Mouse (Mus musculus): ENCODE data around the gene Dph2. TPM values are rescaled to one million over a fixed set of nuclear protein-coding genes. Genes with fewer than 3 reads are reported as not detected.

Dph2 gene
- total and polyA plus RNA-seq, 3 experiments = 25.2 to 27.2 TPM; not detected in 1

DNA sequence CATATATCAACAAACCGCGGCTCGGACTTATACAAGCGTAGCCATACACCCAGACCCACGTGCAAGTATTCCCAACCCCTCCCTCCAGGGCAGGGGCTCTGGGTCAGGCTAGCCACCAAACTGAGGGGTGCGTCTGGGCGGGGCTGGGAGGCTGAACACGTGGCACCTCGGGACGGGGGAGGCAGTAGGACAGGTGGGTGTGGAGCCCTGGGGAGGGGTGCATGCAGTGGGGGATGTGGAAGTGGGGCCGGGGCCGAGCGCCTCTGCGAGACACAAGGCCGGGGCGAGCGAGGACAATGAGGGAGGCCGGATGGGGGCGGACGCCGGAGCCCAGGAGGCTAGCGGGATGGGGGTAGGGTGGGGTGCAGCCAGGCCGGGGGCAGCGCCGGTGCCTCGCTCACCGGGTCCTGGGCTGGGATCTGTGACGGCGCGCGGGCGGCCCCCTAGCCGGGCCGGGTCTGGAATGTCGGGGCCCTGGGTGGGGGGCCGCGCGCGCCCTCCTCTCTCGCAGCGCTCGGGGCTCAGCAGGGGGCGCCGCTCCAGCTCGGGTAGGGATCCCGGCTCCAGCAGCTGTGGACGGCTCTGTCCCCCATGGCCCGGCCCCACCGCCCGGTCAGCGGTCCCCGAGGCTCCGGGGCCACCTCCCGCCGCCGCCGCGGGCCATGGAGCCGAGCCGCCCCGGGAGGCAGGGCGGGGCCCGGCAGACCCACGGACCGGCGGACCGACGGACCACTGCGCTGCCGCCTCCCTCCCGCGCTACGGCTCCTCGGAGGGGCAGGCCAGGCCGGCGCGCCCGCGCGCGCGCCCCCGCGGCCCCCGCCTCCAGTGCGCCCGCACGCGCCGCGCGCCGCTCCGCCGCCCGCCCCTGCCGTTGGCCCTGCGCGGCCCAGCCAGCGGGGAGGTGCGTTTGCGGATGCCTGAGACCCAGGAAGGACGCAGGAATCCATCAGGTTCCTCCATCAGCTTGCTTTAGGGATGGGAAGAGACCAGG, 8.8 kb downstream of the Dph2 start, which contains the start of gene B4galt2:
Gene B4galt2 (minus strand): TSS at position 787 of the 991 bp plus-strand sequence.
- peaks cover 0 to 3% of the 10 kb centered on the region in 2 experiments; a peak in 3 of 4 replicates for H3K36me3 ChIP-seq (ENCODE audit: control insufficient read depth in 1 of 2, insufficient read depth in 2 of 2, low read length in 2 of 2)
- H3K27me3 ChIP-seq (ENCODE audit: control insufficient read depth in 1 of 2, insufficient read depth in 2 of 2, low read length in 2 of 2) = no peaks in the 10 kb centered on the region
- H3K27ac ChIP-seq (ENCODE audit: control insufficient read depth, low read depth, low read length) = no peak within 1 kb of the TSS
- no peak within 1 kb of the TSS for H3K4me3 ChIP-seq (ENCODE audit: control insufficient read depth in 1 of 2, insufficient read depth in 1 of 2, low read depth in 2 of 2, low read length in 2 of 2)
- peaks cover 0 to 10% of the 10 kb centered on the region in 2 experiments; a peak in 2 of 4 replicates for H3K4me1 ChIP-seq (ENCODE audit: control insufficient read depth in 1 of 2, insufficient read depth in 2 of 2, low read length in 2 of 2)
- TF ChIP-seq GATA1 (IDR thresholded peaks at IDR 0.05; ENCODE audit: low read depth, low read length) (no peak), CTCF (IDR thresholded peaks at IDR 0.05 in 2 of 3, conservative IDR thresholded peaks at IDR 0.05 in 1 of 3; ENCODE audit: control insufficient read depth in 1 of 3, insufficient read depth in 1 of 3, low read depth in 2 of 3, low read length in 3 of 3, poor library complexity in 1 of 3, severe bottlenecking in 1 of 3) (peak in 1 of 3 experiments; percentile 35; a peak in 1 of 6 replicates), BHLHE40 (IDR thresholded peaks at IDR 0.05; ENCODE audit: borderline replicate concordance, low read depth, low read length) (no peak), UBTF (IDR thresholded peaks at IDR 0.05; ENCODE audit: borderline replicate concordance, insufficient read depth, low read depth, low read length) (no peak)
- H3K9ac ChIP-seq (ENCODE audit: control insufficient read depth, low read depth, low read length, poor library complexity, severe bottlenecking) = no peak within 1 kb of the TSS
- H3K79me2 ChIP-seq (ENCODE audit: control insufficient read depth, insufficient read depth, low read length, poor library complexity) = peaks cover 15% of the 10 kb centered on the region
- DNase-seq (ENCODE audit: low read depth, low spot score) = no peak
- H3K9me3 ChIP-seq (replicated peaks; ENCODE audit: insufficient read depth, low read length) = no peaks in the 10 kb centered on the region

DNA sequence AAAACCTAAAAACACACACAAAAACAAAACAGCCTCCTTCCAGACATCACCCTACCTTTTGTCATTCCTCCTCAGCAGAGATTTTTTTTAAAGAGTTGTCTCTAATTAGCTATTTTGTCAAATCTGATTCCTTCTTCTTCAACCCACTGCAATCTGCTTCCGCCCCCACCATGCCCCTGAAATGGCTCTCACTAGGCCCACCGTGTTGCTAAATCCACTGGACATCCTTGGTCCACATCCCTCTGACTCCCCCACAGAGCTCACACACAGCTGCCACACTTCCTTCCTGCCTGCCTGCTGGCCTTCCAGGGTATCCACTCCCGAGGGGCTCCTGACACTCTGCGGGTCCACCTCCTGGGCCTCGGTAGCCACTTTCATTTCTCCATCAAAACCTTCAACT, 13.1 kb downstream of the Dph2 start:
- DNase-seq (ENCODE audit: low read depth, low spot score) = no peak
- TF ChIP-seq JUND (IDR thresholded peaks at IDR 0.05; ENCODE audit: low read depth, low read length) (no peak), SMC3 (IDR thresholded peaks at IDR 0.05; ENCODE audit: low read depth, low read length) (no peak), CTCF (IDR thresholded peaks at IDR 0.05 in 2 of 3, conservative IDR thresholded peaks at IDR 0.05 in 1 of 3; ENCODE audit: control insufficient read depth in 1 of 3, insufficient read depth in 1 of 3, low read depth in 2 of 3, low read length in 3 of 3, poor library complexity in 1 of 3, severe bottlenecking in 1 of 3) (no peak), NELFE (IDR thresholded peaks at IDR 0.05; ENCODE audit: low read depth, low read length) (no peak), MAX (IDR thresholded peaks at IDR 0.05; ENCODE audit: low read length) (no peak), CHD2 (IDR thresholded peaks at IDR 0.05; ENCODE audit: low read length) (no peak), RAD21 (IDR thresholded peaks at IDR 0.05; ENCODE audit: low read depth, low read length) (no peak), KAT2A (conservative IDR thresholded peaks at IDR 0.05; ENCODE audit: low read depth, low read length) (no peak)
- Histone ChIP-seq H3K4me1 (ENCODE audit: control insufficient read depth in 1 of 2, insufficient read depth in 2 of 2, low read length in 2 of 2) (no peaks in the 10 kb centered on the region), H3K4me3 (ENCODE audit: control insufficient read depth in 1 of 2, insufficient read depth in 1 of 2, low read depth in 2 of 2, low read length in 2 of 2) (no peak overlapping the region), H3K36me3 (ENCODE audit: control insufficient read depth in 1 of 2, insufficient read depth in 2 of 2, low read length in 2 of 2) (no peaks in the 10 kb centered on the region), H3K9me3 (replicated peaks; ENCODE audit: insufficient read depth, low read length) (no peaks in the 10 kb centered on the region), H3K9ac (ENCODE audit: control insufficient read depth, low read depth, low read length, poor library complexity, severe bottlenecking) (no peak overlapping the region), H3K27ac (ENCODE audit: control insufficient read depth, low read depth, low read length) (no peak overlapping the region), H3K27me3 (ENCODE audit: control insufficient read depth in 1 of 2, insufficient read depth in 2 of 2, low read length in 2 of 2) (no peaks in the 10 kb centered on the region), H3K79me2 (ENCODE audit: control insufficient read depth, insufficient read depth, low read length, poor library complexity) (no peaks in the 10 kb centered on the region)

DNA sequence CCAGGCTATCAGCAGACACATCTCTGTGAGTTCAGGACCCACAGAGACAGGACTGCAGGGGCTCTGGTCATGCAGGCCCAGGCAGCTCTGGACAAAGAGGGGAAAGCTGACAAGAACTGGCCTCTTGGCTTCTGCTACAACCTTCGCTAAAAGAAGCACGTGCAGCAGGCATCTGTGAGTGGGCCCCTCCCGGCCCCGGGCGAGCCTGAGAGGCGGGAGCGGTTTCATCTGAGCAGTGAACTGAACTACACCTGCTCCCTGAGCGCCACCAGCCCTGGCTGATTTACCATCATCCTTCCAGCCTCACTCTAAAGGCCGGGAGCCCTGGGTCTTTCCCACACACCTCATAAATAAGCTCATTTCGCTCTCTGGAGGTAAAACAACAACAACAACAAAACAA, 13.5 kb downstream of the Dph2 start:
- TF ChIP-seq HCFC1 (IDR thresholded peaks at IDR 0.05; ENCODE audit: low read depth, low read length) = no peak
- no peak for TF ChIP-seq KAT2A (conservative IDR thresholded peaks at IDR 0.05; ENCODE audit: low read depth, low read length)
- TF ChIP-seq ZC3H11A (IDR thresholded peaks at IDR 0.05; ENCODE audit: low read depth, low read length) = no peak
- H3K36me3 ChIP-seq (ENCODE audit: control insufficient read depth in 1 of 2, insufficient read depth in 2 of 2, low read length in 2 of 2) = no peaks in the 10 kb centered on the region
- H3K4me3 ChIP-seq (ENCODE audit: control insufficient read depth in 1 of 2, insufficient read depth in 1 of 2, low read depth in 2 of 2, low read length in 2 of 2) = no peak overlapping the region
- no peaks in the 10 kb centered on the region for H3K4me1 ChIP-seq (ENCODE audit: control insufficient read depth in 1 of 2, insufficient read depth in 2 of 2, low read length in 2 of 2)
- no peaks in the 10 kb centered on the region for H3K79me2 ChIP-seq (ENCODE audit: control insufficient read depth, insufficient read depth, low read length, poor library complexity)
- no peaks in the 10 kb centered on the region for H3K9me3 ChIP-seq (replicated peaks; ENCODE audit: insufficient read depth, low read length)
- H3K27me3 ChIP-seq (ENCODE audit: control insufficient read depth in 1 of 2, insufficient read depth in 2 of 2, low read length in 2 of 2) = no peaks in the 10 kb centered on the region
- H3K9ac ChIP-seq (ENCODE audit: control insufficient read depth, low read depth, low read length, poor library complexity, severe bottlenecking) = no peak overlapping the region
- H3K27ac ChIP-seq (ENCODE audit: control insufficient read depth, low read depth, low read length) = no peak overlapping the region
- DNase-seq (ENCODE audit: low read depth, low spot score) = no peak
